Mouse (Mus musculus) adrenal gland, postnatal 4 days (tissue): ENCODE data around the gene Nampt. TPM values are rescaled to one million over a fixed set of nuclear protein-coding genes. Genes with fewer than 3 reads are reported as not detected.
"Not testable (repeated sequence)": the region's sequence is repeated elsewhere in the genome, so short reads cannot be mapped to it uniquely, and the experiment has no call there.

ENCODE experiments used
- DNase-seq, 2 experiments: peaks; one replicate each; pipeline ENCODE4 v3.0.0; 2021 to 2022; ENCODE audit warnings: low spot score in 2 of 2, mixed read lengths in 2 of 2
- total RNA-seq, 2 experiments: library from RNA; stranded (reverse); gene quantifications; 2 replicates each; pipeline ENCODE4 v1.2.3; 2021

The Nampt gene
- total RNA-seq, 2 experiments from 2014 or later: 40.1 to 41.0 TPM

DNA sequence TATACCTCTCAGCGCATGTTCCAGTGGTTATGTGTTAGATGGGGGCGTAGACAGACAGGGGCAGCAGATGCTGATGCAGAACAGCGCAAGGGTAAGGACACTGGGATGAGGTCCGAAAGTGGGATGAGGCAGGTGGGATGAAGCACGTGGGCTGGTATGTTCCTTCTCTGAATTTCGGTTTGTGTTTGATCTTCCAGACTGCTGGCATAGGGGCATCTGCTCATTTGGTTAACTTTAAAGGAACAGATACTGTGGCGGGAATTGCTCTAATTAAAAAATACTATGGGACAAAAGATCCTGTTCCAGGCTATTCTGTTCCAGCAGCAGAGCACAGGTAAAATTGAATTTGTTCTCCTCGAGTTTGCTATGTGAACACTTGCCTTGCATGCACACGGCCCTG, 19.6 kb downstream of the Nampt start:
- DNase-seq: no peak

DNA sequence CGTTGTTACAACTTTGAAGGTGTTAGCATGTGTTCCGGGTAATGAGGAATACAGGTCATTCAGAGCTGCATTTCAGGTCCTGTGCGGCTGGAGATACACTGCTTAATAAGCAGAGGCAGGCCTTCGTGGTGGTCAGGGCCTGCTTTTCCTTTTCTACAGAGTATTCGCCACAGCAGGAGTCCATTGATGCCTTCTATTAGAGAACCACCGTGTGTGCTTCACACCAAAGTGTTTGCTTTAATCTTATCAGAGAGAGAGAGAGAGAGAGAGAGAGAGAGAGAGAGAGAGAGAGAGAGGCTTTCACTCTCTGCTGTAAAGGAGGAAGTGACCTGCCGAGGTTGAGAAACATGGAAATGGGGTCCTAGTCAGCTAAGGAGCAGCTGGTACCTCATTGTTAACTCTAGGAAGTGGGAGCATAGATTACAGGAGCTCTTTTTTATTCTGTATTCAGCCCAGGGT, 22.1 kb downstream of the Nampt start:
- no peak for DNase-seq

DNA sequence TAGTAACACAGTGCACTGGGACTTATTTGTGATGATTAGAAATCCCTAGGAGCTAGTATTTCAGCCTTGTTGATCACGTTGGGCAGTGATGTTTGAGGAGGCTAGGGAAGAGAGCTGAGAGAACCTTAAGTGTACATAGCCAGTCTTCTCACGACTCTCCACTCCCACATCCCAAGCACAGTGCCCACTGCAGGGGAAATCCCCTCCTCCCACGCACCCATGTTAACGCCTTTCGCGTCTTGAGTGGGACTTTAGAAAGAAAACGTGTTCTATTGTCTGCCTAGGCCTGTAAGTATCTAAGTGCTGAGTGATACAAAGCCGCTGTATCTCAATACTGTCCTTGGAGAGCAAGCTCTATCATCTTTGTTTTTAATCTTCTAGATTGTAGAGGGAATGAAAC, 27.0 kb downstream of the Nampt start:
- DNase-seq: no peak

- DNase-seq: no peak
Measured at GRCm38 (mm10) chr12:32853757-32854156, 34.4 kb downstream of the Nampt start.

DNA sequence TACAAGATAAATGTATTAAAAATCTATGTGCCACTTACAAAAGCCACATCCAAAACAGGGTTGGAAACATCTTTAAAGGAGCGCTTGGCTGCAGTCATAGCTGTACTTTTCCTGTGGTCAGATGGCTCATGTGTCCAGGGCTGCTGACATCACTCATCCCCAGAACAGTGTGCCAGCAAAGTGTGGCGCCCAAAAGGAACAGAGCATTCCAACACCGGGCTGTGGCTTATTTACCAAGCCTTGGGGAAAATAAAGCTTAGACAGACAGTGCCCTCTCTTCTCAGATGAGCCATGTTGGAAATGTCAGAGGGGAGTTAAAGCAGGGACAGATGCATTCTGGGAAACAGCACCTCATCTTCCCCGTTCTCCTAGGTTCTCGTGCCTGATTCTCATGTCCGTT, 35.5 kb downstream of the Nampt start:
- no peak for DNase-seq

GRCm38 (mm10) chr12:32855398-32855797, 36.1 kb downstream of the Nampt start:
- DNase-seq: no peak

DNA sequence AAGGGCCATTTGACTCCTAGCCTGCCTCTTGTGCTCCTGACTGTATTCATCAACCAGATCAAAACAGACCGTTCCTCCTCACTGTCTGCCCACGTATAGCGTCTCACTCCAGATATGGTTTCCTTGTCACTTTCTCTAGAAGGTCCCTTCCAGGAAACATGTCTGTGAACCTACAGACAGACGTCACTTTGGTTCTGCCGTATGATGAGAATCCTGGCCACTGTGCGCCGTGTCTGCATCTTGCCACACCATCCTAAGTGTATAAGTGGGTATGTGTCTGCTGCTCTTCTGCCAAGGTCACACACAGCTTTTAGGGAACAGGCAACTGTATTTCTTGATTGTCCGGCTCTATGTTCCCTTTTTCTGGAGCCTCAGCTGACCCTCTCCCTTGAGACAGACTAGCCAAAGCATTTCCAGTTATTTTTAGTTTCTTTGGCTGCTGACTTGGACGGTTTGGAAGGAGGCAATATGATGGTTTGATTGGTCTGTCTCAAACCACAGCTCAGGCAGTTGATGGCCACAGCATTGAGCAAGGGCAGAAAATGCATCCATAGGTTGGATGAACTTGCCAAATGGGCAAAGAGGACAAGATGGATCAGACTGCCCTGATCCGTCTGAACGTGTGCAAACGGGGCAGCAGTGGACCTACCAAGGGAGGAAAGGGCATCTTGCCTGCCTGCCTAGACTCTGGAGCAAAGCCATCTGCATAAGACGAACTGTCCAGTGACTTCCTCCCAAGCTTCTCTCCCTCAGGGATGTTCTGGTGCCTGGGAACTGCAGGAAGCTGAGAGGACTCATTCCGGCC, 37.6 kb downstream of the Nampt start:
- DNase-seq: no peak

- DNase-seq: no peak
Measured at GRCm38 (mm10) chr12:32858444-32858843, 39.1 kb downstream of the Nampt start.

DNA sequence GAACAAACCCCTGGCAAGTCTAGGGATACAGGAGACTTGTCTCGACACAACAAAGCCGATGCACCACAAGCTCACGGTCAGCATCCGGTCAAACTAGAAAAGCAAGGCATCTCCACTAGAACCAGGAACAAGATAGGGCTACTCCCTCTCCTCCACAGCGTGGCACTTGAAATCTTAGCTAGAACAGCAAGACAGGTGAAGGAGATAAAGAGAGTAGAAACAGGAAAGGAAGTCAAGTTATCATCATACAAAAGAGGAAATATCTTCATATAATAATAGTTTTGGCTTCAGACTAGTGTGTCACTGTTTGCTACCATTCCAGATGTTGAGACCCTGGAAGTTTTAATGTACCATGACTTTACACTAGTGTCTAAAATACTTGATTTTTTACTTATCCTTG, 41.5 kb downstream of the Nampt start:
- no peak for DNase-seq

GRCm38 (mm10) chr12:32870815-32871214, 51.5 kb downstream of the Nampt start:
- no peak for DNase-seq

- DNase-seq: no peak
Measured at GRCm38 (mm10) chr12:32877500-32877899, 58.2 kb downstream of the Nampt start.

DNA sequence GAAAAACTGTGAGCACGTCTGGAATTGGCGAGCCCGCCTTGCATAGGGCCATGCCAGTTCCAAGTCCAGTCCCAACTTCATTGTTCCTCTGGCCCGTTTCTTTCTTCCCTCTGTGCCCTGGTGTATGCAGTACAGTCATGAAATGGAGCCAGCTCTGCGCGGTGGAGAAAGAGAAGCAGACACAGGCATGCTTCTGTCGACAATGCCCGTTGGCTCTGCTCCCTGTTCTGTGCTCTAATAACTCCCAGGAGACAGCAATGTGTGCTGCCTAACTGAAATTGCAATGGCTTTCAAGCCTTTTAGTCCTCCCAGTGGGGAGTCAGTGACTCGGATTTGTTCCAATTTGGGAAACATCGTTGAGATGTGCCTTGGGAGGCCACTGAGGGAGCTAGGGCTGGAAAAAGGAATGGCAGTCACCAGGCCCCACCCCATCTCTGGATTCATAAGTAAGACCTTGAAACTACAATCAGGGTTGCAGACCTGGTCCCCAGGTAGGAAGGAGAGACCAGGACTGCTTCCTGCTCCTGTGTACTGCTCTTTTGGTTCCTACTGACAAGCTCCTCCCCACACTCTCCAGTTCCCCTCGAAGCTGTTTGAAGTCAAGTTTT, 58.7 kb downstream of the Nampt start:
- DNase-seq: no peak

GRCm38 (mm10) chr12:32879371-32879770, 60.0 kb downstream of the Nampt start:
- no peak for DNase-seq

- no peak for DNase-seq
Measured at GRCm38 (mm10) chr12:32884356-32884755, 65.0 kb downstream of the Nampt start.

DNA sequence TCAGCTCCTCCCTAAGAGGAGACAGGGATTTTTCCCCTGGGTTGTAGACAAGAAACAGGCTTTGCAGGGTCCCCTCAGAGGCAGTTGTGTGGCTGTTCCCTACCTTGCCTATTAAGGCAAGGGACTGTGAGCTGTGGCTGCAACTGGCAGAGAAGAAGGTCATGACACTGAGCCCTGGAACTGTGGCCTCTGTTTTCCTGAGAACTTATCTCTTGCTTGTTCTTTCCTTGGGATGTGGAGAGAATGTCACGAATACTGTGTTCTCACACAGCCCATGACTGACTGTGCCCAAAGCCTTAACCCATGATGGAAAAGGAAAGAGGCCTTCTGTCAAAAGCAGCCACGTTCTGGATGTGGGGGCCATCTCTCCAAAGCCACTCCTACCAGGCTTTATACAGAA, 65.7 kb downstream of the Nampt start:
- no peak for DNase-seq

DNA sequence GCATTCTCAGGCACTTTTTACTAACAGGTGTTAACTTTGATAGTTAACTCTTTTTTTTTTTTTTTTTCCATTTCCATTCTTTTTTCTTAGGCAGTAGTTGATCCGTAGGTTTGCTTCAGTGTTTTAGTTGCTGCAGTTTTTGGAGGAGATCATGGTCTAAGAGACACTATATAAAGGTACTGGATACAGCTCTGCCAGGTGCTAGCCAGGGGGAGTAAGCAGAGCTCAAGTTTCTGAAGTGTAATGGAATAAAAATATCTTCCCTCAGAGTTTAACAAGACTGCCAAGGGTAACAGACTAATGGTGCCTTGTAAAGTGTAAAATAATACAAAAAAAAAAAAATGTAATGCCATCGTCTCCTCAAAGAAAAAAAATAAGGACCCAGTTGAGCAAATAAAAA, 67.0 kb downstream of the Nampt start:
- no peak for DNase-seq

- DNase-seq: no peak
Measured at GRCm38 (mm10) chr12:32888226-32888625, 68.9 kb downstream of the Nampt start.

DNA sequence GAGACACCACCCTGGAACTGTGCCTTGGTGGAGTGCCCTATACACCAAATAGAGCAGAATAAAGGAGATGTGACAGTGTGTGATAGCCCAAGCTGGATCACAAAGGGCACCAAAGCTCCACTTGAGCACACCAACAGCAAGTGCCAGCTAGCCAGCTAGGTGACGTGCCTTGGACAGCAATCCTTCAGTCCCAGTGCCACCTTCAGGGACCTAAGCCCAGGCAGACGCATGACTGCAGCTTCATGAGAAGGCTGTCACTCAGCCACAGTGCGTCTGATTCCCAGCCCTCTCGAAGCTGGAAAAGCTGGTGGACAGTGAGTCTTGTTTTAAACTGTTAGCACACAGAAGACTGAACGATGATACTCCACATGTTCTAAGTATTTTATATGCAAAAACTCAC, 70.5 kb downstream of the Nampt start:
- DNase-seq: no peak

GRCm38 (mm10) chr12:32890455-32890854, 71.1 kb downstream of the Nampt start:
- DNase-seq: no peak

DNA sequence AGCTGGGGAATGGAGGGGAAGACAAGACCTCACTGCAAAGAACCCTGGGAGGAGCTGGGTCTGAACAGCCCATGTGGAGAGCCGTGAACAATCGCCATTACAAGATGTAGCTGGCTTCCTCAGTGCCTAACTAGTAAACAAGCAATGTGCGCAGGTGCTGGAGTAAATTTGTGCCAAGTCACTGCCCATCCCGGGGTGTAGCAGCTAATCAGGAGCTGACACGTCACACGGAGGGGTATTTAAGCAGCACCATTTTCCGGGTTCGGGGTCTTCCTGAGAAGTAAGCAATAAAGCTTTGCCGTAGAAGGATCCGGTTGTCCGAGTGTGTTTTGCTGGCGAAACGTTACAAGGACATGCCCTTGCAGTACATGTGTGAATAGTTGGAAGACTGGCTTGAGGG, 71.9 kb downstream of the Nampt start:
- DNase-seq: not testable (repeated sequence)

DNA sequence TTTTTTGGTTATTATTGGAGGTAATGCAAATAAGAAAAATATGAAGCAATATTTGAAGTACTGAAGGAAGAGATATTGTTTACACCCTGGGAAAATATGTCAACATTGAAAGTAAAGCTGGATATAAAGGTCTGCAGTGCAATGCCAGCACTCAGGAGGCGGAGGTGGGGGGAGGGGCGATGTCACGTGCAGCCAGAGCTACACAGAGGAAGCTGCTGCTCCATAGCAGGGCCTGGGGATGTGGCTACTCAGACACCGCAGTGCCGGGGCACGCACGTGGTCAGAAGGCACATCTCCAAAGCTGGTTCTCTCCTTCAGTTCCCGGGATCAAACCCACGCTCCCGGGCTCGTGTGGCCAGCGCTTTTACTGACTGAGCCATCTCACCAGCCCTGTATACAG, 73.9 kb downstream of the Nampt start:
- DNase-seq: no peak

GRCm38 (mm10) chr12:32895806-32896205, 76.5 kb downstream of the Nampt start:
- no peak for DNase-seq

DNA sequence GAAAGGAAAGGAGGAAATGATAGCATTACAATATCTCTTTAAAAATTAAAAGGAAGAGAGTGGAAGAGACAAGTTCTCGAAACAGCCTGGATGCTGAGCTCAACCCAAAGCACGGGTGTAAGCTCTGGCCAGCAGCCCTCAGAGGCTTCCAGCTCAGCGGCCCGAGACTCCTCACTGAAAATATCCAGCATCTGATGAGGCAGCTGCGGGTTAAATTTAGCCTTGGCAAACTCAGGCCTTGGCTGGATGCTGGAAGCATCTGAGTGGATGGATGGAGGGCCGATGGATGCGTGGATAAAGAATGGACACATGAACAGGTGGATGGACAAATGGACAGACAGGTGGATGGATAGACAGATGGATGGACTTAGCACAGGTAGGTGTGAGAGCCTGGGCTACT, 77.2 kb downstream of the Nampt start:
- no peak for DNase-seq
